Mouse (Mus musculus) thymus, postnatal 36 days (tissue): Measurements from ENCODE around the gene AC141477.1.
A peak's percentile ranks its signal among the peaks of the same experiment; 100 is the strongest.

ENCODE experiments used
- DNase-seq, 2 experiments: peaks; one replicate each; pipeline ENCODE4 v3.0.0; 2022; ENCODE audit warnings: mixed read lengths in 2 of 2

AC141477.1 gene

DNA sequence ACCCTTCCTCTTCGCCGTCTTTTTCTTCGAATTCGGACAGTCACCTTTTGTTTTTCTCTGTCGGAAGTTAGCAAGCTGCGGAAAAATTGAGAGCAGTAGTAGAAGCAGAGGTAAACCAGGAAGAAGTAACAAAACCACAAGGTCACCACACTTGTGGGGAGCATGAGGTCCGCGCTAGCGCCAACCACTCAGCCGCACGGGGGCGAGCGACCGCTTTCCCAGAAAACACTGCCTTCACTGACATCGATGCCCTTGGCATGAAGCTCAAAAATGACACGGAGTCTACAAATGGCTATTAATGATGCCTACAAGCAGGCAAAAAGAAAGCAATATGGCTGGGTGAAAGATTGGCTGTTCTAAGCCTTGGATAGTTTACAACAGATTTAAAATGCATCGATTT is at the start of gene AC141477.1:
Gene AC141477.1, minus strand, starts transcription at position 164 of the 400 bp plus-strand sequence.
- DNase-seq, result no peak

DNA sequence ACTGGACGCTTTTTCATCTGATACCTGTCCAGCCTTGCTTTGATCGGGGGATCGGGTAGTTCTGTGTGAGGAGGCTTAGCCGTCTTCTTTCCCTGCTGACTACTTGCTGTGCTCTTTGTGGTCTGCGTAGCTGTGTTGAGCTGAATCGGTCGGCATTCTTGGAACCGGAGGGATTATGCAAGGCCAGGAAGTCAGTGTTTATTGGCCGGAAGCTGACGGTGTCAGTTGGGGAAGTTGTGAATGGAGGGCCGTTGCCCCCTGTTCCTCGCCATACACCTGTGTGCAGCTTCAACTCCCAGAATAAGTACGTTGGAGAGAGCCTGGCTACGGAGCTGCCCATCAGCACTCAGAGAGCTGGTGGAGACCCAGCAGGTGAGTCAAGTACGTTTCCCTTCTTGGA is 49.0 kb upstream of the AC141477.1 start:
- no peak for DNase-seq

DNA sequence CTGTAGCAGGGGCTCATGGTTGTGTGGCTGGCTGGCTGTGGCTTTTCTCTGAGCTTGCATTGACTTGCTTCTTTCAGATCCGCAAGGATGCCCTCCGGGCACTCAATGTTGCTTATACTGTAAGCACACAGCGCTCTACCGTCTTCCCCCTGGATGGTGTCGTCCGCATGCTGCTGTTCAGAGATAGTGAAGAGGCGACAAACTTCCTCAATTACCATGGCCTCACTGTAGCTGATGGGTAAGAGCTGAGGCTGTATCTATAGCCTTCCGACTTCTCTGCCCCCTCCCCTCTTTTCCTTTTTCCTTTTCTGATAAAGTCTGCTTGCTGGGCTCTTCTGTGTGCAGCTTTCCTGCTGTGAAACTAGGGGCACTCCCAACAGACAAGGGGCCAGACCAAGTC is 48.0 kb upstream of the AC141477.1 start:
- DNase-seq, result no peak

DNA sequence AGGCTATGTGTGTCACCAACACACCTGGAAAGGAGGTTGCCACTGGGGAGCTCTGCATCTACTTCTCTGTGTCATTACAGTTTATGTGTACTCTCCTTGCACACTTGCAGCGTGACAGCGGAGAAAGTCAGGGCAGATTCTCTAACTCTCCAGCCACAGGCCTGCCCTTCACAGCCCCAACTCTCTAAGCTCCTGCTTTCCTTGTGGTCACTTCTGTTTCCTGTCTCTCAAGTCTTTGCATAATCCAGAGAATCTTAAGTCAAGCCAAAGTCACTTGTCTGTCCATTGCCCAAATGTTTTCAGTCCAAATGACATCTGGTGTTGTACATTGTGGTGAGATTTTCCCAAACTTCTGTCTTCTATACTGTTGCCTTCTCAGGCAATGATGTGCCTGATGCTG is 46.1 kb upstream of the AC141477.1 start:
- DNase-seq, result no peak

DNA sequence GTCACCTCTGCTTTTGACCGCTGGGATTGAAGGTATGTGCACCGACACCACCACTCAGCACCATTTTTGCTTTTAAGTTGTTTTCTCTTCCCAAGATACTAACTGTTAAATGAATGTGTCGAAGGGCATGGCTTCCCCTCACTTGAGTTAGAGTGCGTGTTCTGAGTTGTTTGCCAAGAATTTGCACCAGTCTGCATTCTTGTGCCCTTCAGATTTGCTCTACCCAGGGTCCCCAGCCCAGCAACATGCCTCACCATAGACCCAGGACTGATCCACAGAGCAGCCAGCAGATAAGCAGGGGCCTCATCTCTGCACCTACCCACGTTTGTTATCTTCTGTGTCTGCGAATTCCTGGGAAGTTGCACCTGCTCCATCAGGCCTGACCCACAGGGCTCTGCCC is 41.2 kb upstream of the AC141477.1 start:
- no peak for DNase-seq

DNA sequence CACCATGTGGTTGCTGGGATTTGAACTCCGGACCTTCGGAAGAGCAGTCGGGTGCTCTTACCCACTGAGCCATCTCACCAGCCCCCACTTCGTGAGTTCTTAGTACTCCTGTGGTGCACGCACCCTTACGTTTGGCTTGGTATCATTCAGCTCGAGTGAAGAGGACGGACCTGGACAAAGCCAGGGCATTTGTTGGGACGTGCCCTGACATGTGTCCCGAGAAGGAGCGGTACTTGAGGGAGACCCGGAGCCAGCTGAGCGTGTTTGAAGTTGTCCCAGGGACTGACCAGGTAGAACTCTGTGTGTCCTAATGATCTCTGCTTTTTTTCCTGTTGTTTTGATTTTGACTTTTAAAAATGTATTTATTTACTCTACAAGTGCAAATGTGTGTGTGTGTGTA is 40.6 kb upstream of the AC141477.1 start:
- DNase-seq, result no peak

DNA sequence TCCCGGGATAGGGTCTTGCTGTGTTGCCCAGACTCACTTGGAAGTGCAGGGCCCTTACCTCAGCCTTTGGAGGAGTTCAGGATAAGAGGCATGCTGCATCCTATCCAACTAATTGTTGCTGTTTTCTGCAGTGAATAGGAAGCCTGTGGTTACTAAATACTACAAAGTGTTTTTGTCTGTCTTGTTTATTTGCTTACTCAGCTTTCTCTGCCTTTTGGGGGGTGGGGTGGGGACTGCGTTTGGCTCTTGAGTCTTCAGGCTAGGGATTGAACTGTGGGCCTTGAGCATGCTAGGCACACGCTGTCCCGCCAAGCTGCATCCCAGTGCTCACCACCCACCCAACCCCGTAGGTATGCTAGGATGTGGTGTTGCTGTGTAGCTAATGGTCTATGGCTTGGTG is 33.5 kb upstream of the AC141477.1 start:
- no peak for DNase-seq

DNA sequence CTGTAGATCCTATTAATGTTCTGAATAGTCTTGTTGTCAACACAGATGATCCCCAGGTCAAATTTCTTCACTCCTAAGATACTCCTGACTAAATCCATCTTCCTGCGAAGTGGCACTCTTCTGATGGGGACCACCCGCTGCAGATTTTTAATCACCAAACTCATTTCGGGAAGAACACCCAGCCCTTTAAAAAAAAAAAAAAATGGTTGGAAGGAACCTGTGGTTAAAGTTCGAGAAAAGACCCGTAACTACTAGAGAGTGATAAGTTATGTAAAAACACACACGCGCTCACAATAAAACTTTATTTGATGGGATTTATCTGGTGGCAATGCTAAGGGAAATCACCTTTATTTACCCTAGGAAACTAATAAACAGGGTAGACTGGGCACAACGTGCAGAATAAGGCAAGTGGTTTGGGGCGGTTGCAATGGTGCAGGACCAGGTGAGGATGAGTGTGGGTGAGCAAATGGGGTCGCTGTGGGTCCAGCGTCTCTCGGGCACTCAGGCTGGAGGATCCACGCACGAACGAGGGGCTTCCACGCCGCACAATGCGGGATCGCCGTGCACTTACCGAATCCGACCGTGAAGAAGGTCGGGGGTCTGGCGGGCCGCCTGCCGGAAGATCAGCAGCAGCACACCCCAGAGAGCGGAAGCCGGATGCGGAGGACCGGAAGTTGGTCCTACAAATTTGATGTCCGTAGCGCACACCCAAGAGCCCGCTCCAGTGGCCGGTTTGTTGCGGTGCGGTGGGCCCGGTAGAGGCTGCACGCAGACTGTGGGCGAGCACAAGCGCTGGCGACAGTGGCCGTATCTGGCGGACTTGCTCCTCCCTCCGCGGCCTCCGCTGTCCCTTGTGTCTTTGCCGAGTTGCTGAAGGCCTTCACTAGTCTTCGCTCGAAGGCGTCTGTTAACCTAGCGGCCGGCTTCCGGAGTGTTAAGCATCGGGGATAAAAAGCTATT is 28.2 kb upstream of the AC141477.1 start, which contains the start of the genes Mcm3ap and Ybey:
Gene Mcm3ap, plus strand, starts transcription at position 725 of the 960 bp plus-strand sequence.
Gene Ybey, minus strand, starts transcription at position 912 of the 960 bp plus-strand sequence.
- DNase-seq, result peak; percentile 83 to 85

DNA sequence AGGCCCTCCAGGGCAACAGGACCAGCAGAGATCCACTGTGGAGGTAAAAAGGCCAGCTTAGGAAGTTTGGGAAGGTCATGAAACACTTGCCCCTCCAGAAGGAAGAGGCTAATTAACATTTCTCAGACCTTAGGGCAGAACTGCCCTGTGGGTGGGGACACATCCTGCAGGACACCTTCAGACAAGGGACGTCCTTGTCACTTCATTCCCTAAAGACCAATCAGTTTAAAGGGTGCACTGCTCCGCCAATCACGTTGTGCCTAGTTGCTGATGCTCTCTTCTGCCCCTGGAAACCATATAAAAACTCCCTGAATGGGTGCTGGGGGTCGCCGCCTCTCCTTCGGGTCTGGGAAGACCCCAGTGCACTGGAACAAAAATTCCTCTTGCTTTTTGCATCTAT is 22.5 kb upstream of the AC141477.1 start:
- no peak for DNase-seq

DNA sequence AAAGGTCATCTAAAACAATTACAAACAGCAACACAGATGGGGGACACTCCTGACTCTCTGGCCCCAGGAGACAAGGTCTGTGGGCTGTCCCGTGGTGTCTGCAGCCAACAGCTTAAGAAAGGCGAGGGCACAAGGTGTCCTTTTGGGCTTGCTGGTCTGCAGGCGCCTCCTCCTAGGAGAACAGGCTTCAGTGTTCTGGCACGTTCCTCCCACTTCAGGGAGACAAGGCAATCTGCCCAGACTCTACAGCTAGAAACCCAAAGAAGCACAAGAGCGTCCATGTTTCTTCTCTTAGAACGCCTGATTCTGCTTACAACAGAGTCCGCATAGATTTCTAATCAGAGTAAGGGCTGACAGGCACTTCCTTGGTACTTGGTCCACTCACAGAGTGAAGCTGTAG is 22.1 kb upstream of the AC141477.1 start:
- DNase-seq, result no peak

DNA sequence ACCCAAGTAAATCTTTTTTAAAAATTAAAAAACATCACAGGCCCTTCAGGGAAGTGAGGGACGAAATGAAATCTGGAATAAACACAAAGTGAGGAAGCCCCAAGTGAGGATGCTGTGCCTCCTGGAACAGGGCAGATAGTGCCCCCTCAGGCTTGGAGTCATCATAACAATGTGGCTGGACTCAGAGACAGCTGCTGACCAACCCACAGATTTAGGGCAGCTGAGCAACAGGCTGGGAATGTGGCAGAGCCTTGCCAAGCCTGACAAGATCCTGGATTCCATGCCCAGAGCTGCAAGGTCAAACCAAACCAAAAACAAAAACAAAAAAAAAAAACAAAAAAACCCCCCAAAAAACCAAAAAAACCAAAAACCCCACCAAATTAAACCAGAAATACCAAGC is 21.0 kb upstream of the AC141477.1 start:
- DNase-seq, result no peak

DNA sequence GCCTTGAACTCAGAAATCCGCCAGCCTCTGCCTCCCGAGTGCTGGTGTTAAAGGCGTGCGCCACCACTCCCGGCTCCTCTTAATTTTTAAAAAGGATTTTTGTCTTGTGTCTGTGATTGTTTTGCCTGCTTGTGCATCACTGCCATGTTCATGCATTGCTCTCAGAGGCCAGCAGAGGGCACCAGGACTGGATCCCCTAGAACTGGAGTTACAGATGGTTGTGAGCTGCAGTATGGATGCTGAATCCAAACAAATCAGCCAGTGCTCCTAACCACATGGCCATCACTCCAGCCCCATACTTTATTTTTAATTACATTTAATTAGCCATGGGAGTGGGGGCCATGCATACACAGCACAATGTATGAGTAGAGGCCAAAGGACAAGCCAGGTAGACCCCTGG is 15.0 kb upstream of the AC141477.1 start:
- DNase-seq, result peak; percentile 34 to 42

DNA sequence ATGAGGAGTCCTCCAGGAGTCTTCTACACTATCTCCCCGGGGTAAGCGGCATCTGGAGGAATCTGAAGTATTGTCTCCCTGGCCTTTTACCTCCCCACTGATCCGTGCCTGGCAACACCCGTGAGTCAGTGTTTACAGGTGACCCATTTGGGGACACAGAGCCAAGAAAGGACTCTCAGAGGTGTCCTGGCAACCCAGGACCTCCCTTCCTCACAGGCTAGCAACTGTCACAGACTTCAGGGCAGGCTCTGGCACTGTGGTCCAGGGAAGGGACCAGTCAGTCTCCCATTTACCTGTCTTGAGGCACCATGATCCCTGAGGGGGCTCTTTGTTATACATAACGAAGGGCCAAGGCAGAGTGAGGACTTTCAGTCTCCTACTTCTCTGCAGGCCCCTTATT is 8.6 kb upstream of the AC141477.1 start, which contains the start of gene 2610028H24Rik:
Gene 2610028H24Rik, plus strand, starts transcription at position 231 of the 400 bp plus-strand sequence.
- DNase-seq, result no peak

DNA sequence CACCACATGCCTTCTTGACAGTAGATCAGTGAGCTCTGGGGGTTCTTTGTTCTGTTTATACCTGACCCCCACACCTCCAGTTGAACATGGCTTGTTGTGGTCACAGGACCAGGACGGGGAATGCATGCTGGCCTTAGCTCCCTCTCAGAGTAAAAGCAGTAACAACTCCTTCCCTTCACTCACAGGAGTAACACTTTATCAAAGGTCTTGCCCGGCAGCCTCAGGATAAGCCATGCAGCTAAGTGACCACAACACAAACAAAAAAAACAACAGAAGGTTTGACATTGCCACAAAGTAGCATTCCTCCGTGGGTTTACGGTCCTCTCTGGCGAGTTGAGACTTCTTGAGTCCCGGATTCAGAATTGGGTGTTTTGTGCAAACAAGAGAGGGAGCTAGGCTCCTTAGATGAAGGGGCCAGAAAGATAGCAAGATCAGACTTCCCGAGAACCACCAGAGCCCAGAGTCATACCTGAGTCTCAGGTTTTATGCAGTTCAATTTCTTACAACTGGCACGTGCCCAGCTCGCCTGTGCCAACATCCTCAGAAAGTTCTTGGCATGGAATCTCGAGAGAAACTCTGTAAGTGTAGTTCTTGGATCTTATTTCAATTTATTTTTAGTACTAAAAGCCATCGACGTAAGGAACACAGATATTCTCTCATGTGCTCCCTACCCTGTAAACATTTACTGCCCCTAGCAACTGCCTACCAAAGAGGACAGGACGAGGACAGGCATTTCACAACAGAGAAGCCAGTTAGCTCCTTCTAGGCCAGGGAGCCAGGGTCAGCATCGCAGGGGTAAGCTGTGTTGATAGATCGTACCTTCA is 7.4 kb upstream of the AC141477.1 start:
- no peak for DNase-seq

DNA sequence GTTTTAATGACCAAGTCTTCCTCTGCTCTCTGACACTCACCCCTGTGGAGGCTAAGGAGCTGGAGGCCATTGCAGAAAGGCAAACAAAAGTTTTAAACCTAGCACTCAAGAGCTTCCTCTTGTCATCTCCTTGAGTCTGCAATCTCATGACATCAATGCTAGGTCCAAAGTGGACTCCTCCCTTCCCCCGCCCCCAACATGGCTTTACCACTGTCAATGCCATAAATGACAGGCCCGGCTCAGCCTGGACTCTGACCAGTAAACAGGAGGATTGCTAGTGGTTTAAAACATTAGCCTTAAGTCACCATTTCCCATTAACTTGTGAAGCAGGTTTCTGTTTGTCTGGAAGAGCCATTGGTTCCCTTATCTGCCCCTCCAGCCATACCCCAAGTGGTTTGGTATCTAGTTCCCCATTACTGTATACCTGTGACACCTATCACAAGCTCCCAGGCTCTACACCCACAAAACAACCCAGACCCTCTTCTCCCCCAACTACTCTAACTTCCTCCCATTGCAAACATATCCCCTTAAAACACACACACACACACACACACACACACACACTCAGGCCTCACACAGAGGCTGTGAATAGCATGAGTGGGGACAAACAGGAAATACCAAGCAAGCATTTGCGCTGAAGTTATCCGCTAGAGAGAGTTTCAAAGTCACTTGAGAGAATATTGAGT is 5.9 kb upstream of the AC141477.1 start:
- no peak for DNase-seq

DNA sequence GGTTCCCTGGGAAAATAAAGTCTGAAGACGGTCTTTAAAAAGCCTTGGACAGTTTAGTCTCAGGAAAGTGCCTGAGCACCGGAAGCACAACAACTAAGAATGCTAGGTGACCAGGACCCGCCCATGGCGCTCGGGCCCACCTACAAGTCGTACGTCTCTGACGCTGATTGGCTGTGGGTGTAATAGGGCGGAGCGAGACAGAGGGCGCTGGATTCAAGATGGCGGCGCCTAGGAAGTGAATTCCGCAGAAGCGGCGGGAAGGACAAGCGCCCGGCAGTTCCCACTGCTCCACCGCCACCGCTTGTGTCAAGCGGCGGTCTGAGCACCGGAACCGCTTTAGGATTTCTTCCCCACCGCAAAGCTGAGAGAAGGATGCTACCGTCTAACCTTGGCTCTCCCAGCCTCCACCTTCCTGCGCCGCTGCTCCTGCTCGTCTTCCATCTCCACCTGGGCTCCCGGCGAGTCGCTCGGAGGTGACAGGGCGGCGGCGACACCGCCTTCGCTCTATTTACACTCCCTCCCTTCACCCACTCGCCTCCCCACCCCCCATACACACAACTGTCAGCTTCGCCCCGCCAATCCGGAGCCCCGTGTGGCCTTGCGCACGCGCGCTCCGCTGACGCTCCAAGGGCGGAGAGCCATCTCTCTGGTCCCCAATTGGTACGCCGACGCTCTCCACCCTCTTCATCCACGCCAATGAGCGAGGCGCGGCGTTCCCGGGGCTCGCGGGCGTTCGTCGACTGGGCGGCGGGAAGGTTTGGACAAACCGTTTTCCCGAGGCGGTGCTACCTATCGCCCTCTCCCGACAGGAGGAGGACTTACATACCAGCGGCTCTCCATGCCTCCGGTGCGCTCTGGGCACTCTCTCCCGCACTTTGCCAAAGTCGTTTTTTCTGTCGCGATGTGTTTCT is 2.2 kb upstream of the AC141477.1 start, which contains the start of gene Pcnt:
Gene Pcnt, minus strand, starts transcription at position 609 of the 911 bp plus-strand sequence.
- DNase-seq, result peak; percentile 97

DNA sequence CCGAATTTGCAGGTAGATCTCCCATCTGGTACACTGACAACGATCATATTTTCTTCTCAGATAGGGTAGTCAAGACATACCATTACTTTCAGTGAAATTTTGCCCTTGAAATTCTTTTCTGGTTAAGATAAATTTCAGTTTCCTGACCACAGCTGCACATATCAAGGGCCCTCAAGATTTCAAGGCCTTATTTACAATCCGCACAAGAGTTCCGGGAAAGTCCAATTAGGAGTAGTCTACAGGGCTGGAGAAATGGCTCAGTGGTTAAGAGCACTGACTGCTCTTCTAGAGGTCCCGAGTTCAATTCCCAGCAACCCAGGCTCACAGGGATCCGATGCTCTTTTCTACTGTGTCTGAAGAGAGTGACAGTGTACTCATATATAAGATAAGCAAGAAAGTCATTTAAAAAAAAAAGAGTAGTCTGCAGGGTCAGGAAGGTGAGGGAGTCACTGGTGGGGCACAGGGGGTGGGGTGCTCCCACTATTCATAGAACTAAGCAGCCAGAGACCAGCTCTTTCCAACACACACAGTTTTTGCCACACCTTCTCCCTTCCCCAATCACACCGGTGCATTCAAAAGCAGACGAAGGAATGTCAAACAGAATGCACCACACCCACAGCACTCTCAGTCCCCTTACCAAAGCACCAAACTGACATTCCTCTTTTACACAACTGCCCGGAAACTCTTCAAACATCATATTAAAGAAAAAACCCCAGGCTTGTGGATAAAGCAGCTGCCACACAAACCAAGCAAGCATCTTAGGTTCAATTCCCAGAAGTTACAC is 945 bp downstream of the AC141477.1 start:
- DNase-seq, result no peak

DNA sequence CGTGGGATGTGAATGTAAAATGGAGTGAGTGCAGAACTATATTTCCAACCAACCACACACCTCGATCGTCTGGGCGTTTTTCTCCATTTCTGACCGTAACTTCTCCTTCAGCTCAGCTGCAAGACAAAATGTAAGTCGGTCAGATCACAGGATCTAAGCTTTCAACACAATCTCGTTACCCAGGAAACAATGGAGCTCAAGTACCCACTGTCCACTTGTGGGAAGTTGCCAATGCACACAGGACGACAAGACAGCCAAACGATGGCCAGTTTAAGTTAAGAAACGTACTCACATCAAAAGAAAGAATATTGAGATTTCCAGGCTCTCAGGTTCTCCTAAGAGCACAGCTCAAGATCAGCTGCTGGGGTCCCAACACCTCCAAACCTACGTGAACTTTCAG is 6.3 kb downstream of the AC141477.1 start:
- no peak for DNase-seq

DNA sequence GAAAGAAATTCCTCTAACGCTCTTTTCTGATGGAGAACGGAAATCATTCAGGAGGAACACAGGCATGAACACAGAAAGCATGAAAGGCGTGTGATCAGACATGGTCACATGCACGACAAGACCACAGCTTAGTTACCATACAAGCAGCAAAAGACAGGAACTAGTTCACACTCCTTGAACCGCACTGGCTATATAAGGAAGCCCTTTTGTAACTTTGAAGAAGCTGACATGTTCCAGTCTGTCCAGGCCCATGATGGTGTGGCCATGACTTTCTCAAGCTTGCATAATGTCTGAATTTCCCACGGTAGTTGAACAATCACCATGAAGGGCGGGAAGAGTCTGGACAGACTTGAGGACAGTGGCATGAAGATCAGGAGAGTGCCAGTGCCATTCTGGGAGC is 14.6 kb downstream of the AC141477.1 start:
- no peak for DNase-seq

DNA sequence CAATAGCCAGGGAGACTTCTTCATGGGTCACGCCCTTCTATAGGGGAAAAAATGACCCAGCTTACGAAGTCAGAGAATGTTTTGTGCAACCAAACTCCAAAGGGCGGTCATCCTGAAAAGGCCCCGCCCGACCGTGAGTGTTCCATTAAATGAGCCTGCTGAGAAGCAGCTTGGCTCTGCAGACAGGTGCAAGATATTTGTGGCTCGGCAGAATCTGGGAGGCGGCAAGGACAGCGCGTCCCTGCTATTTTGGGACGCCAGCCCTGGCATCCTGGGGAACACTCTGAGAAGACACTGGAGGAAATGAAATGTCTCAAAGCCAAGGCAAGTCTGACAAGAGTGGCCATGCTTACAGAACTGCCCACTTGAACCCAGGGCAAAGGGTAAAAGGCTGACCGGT is 23.4 kb downstream of the AC141477.1 start:
- no peak for DNase-seq

DNA sequence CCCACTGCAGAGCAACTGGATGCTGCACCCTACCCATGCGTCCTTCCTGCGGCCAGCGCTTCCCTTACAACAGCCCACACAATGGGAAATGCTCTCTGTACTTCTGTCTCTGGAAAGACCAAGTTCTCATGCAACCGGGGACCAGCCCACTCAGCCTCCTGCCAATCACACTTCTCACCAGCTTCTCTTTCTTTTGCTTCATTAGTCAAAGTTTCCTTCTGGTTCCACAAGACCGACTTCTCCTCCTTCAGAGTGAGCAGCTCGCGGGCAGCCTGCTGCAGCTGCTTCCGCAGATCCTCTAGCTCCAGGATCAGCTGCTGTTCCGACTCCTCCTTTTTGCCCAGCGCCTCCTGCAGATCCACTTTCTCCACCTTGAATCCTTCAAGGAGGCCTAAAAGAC is 31.7 kb downstream of the AC141477.1 start:
- DNase-seq, result no peak
